Mouse (Mus musculus): Measurements from ENCODE around the gene Gapvd1. TPM values are rescaled to one million over a fixed set of nuclear protein-coding genes. Genes with fewer than 3 reads are reported as not detected.

The Gapvd1 gene
- polyA plus RNA-seq, 1 experiment from 2014 or later, result 54.8 TPM

DNA sequence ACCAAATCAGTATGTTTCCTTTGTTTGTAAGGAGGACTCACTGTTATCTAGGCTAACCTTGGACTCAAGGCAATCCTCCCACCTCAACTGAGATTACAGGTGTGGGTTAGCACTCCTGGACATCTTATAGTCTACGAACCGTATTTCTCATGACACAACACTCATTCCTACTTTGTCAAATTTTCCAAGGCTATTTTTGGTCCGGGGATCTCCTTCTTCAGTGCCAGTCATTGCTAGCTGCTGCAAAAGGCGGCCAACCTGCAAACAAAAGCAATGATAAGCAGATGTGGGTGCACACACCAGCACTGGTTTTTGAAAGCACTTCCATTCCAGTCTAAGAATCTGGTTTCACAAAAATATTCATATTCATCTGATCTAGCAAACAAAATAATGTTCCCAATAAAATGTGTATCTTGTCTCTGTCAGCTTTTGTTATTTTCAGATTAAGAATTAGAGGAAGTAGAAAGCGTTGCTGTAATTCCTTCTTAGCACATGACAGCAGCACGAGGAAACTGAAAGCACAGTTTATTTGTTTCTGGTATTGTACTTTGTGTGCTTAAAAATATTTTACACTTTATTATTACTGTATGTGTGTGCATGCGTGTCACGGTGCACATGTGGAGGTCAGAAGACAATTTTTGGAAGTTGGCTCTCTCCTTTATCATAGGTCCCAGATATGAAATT is 27.8 kb downstream of the Gapvd1 start:
- TF ChIP-seq CTCF (IDR thresholded peaks at IDR 0.05), result no peak
- ATAC-seq (no peak), DNase-seq (ENCODE audit: low read depth, low spot score) (no peak)
- in situ Hi-C loops (cut with MboI; ENCODE audit: low pct_unique_long_range_greater_than_20kb), result no loop called here
- POLR2A ChIA-PET, result no interaction called here
- no peaks in the 10 kb centered on the region for H3K27me3 ChIP-seq
- CTCF ChIA-PET, result no interaction called here

DNA sequence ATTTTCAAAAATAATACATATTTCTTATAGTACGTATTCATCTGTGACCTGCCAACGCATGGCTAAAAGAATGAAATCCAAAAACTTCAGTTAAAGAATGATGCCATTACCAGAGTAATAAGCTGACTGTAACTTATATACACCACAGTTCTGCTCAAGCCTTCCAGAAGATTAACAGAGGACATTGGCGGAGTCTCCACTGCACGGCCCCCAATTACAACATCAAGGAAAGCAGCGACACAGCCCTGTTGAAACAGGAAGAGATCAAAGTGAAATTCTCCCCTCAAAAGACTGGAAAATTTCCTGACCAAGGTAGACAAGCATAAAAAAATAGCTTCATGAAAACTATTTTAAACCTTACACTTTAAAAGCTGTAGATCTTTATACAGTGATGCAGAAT is 29.8 kb downstream of the Gapvd1 start:
- ChIA-PET POLR2A (no interaction called here), CTCF (no interaction called here)
- TF ChIP-seq CTCF (IDR thresholded peaks at IDR 0.05), result no peak
- no peak for ATAC-seq
- in situ Hi-C loops (cut with MboI; ENCODE audit: low pct_unique_long_range_greater_than_20kb), result no loop called here
- no peak for DNase-seq (ENCODE audit: low read depth, low spot score)
- no peaks in the 10 kb centered on the region for H3K27me3 ChIP-seq

DNA sequence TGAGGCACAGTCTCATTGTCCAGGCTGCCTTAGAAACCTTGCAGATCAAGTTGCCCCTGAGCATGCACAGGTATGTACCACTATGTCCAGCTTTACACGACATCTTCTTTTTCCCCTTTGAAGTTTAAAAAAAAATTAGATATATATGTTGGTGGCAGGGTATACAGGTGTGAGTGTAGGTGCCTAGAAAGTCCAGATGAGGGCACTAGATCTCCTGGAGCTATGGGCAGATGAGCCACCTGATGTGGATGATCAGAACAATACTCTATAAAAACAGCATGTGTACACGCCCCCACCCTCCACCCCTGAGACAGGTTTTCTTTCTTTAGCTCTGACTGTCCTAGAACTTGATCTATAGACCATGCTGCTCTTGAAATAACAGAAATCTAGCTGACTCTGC is 36.8 kb downstream of the Gapvd1 start:
- DNase-seq (ENCODE audit: low read depth, low spot score) (no peak), ATAC-seq (no peak)
- in situ Hi-C loops (cut with MboI; ENCODE audit: low pct_unique_long_range_greater_than_20kb), result no loop called here
- no peaks in the 10 kb centered on the region for H3K27me3 ChIP-seq
- ChIA-PET POLR2A (no interaction called here), CTCF (interaction anchor here (0.7 to 0.9 kb wide), 4 partner anchors 11 to 82 kb away, joined by 3 read pairs; no protein-coding TSS in a partner anchor)
- TF ChIP-seq CTCF (IDR thresholded peaks at IDR 0.05), result peak; percentile 42

DNA sequence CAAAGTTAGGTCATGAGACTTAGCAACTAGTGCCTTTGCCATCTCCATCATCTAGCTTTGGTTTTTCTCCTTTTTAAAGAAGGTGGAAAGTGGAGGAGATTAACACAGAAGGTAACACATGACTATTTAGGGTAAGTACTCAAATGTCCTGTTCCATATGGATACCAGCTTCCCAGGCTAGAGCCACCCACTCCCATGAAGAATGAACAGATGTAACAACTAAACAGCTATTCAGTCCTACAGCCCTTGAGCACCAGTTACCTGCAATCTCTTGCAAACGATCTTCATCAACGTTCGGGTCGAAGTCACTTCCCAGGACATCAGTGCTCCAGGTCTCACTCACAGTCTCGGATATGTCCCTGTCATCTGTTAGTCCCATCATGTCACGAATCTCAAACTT is 43.1 kb downstream of the Gapvd1 start:
- in situ Hi-C loops (cut with MboI; ENCODE audit: low pct_unique_long_range_greater_than_20kb), result no loop called here
- POLR2A ChIA-PET, result no interaction called here
- no peak for ATAC-seq
- CTCF ChIA-PET, result no interaction called here
- DNase-seq (ENCODE audit: low read depth, low spot score), result no peak
- no peak for TF ChIP-seq CTCF (IDR thresholded peaks at IDR 0.05)
- H3K27me3 ChIP-seq, result no peaks in the 10 kb centered on the region

DNA sequence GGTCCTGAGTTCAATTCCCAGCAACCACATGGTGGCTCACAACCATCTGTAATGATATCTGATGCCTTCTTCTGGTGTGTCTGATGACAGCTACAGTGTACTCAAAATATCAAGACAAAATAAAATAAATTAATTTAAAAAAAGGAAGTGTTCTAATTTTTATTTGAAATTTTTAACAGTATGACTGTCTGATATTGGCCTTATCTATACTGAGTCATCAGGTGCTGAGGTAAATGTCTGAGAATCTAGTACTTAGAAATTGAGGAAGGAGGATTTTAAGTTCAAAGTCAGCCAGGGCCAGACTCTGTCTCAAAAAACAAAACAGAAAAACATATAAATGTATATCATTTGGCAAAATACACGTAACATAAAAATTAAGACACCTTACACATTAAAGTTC is 46.4 kb downstream of the Gapvd1 start:
- POLR2A ChIA-PET, result interaction anchor here (1.0 kb wide), 1 partner anchor 670 kb away, joined by 3 read pairs; no protein-coding TSS in a partner anchor
- CTCF ChIA-PET, result no interaction called here
- no peak for TF ChIP-seq CTCF (IDR thresholded peaks at IDR 0.05)
- DNase-seq (ENCODE audit: low read depth, low spot score), result no peak
- ATAC-seq, result no peak
- no peaks in the 10 kb centered on the region for H3K27me3 ChIP-seq
- in situ Hi-C loops (cut with MboI; ENCODE audit: low pct_unique_long_range_greater_than_20kb), result no loop called here

DNA sequence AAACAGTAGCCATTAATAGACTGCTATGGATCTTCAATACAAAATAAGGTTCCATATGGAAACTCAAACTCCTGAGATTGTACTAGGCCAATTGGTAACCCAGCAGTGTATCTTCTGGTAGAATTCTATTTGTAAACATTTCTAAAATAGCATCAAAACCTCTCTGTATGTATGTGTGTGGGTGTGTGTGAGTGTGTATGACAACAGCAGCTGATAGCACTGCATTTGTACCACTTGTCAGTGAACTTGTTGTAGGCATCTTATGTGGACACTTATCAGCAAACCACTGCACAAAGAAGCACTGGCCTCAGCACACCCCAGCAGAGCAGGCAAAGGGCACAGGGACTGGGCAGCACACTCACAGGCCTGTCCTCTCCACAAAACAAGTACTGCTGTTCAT is 58.4 kb downstream of the Gapvd1 start:
- H3K27me3 ChIP-seq, result no peaks in the 10 kb centered on the region
- DNase-seq (ENCODE audit: low read depth, low spot score) (no peak), ATAC-seq (no peak)
- ChIA-PET POLR2A (no interaction called here), CTCF (no interaction called here)
- no peak for TF ChIP-seq CTCF (IDR thresholded peaks at IDR 0.05)
- in situ Hi-C loops (cut with MboI; ENCODE audit: low pct_unique_long_range_greater_than_20kb), result no loop called here

DNA sequence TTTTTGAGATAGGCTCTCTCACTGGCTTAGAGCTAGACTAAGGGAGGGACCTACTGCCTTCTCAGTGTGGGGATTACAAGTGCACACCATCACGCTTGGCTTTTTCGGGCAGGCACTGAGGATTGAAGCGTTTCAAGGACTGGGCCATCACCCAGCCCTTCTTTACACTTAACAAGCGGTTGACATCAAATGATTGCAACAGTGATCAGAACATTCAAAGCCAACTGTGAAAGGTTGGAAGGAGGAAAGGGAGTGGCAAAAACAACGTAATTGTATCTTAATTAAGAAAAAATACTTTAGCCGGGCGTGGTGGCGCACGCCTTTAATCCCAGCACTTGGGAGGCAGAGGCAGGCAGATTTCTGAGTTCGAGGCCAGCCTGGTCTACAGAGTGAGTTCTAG is 62.2 kb downstream of the Gapvd1 start:
- DNase-seq (ENCODE audit: low read depth, low spot score) (no peak), ATAC-seq (no peak)
- ChIA-PET CTCF (no interaction called here), POLR2A (no interaction called here)
- in situ Hi-C loops (cut with MboI; ENCODE audit: low pct_unique_long_range_greater_than_20kb), result no loop called here
- H3K27me3 ChIP-seq, result no peaks in the 10 kb centered on the region
- TF ChIP-seq CTCF (IDR thresholded peaks at IDR 0.05), result no peak

DNA sequence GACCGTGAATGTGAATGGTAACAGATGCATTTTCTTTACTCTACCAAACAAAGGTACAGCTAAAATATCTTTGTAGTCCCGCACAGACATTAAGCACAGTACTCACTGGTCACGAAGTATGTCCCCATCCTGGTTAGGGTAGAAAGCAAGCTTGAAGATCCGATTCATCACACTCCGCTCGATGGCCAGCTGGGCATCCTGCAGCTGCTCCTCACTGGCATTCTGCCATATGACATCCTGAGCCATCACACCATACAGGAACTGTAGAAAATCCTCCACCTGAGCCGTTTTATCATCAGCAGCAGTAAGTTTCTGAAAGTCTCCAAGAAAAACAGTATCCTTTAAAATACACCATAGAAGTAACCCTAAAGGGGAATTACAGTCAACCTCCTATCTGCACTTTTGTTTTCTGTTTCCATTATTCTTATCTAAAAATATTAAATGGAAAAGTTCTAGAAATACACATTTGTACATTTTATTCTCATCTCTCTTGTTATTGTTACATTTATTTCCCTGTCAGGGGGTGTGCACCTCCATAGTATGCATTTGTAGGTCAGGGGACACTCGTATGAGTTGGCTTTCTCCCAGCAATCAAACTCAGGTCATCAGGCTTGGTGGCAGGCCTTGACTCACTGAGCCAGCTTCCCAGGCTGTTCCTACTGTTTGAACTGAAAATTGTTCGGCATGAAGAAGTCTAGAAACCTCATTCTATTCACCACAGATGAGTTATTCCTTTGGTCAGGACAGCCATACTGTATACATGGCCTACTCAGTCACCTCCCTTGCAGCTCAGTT is 70.8 kb downstream of the Gapvd1 start:
- no peak for ATAC-seq
- no peaks in the 10 kb centered on the region for H3K27me3 ChIP-seq
- CTCF ChIA-PET, result interaction anchor here (1.1 kb wide), 2 partner anchors 9 to 11 kb away, joined by 3 to 4 read pairs; no protein-coding TSS in a partner anchor
- POLR2A ChIA-PET, result interaction anchor here (0.7 kb wide), 1 partner anchor 27 kb away, joined by 4 read pairs; no protein-coding TSS in a partner anchor
- in situ Hi-C loops (cut with MboI; ENCODE audit: low pct_unique_long_range_greater_than_20kb), result no loop called here
- TF ChIP-seq CTCF (IDR thresholded peaks at IDR 0.05), result no peak
- DNase-seq (ENCODE audit: low read depth, low spot score), result no peak

DNA sequence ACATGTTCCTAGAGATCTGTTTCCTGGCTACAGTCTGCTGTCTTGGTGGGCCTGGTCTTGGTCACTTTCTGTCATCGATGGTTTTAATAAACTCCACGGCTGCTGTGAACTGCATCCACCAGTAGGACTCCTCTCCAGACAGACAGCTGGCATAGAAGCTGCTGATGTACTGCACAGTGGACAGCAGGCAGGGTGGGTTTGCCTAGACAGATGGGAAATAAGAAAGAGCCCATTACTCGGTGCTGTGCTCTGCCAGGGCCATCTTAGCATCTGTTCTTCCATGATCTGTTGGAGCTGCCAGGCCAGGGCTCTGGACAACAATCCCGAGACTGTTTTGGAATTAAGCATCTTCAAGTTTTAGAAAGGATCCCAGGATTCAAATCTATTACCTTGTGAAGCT is 77.1 kb downstream of the Gapvd1 start:
- TF ChIP-seq CTCF (IDR thresholded peaks at IDR 0.05), result no peak
- ATAC-seq, result no peak
- POLR2A ChIA-PET, result no interaction called here
- DNase-seq (ENCODE audit: low read depth, low spot score), result no peak
- H3K27me3 ChIP-seq, result no peaks in the 10 kb centered on the region
- CTCF ChIA-PET, result no interaction called here
- in situ Hi-C loops (cut with MboI; ENCODE audit: low pct_unique_long_range_greater_than_20kb), result no loop called here

DNA sequence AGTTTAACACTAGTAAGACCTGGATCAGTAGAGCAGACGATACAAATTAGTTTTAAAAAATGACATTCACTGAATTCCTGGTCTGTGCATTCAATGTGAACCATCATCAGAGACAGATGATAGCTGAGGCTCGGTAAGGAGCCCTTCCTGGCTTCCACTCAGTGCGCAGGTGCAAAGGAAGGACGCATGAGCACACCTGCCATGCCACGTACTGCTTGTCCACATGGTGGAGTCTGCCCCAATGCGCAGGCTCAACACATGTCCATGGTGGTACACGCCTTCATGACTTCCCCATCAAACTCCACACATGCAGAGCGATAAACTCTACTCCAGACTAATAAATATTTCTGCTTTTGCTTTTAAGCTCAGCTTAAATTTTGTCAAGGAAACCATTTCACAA is 78.0 kb downstream of the Gapvd1 start:
- CTCF ChIA-PET, result no interaction called here

DNA sequence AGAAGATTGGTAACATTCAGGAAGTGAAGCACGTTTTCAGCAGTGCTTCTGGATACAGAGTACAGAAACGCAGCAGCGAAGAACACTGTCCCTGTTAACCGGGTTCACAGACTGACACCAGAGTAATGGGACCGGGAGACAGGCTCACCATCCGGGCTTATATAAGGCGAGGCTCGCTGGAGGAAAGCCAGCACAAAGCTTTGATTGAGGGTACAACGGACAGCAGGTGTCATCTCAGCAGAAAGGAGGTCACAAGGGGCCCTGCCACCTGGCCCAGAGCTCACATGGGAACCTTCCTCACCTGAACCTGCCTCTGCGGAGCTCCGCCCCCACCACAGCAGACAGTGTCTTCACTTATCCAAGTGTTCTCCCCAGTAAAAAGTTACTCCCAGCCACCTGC is 81.2 kb downstream of the Gapvd1 start:
- DNase-seq (ENCODE audit: low read depth, low spot score) (no peak), ATAC-seq (no peak)
- TF ChIP-seq CTCF (IDR thresholded peaks at IDR 0.05), result no peak
- no peaks in the 10 kb centered on the region for H3K27me3 ChIP-seq
- POLR2A ChIA-PET, result interaction anchor here (0.7 kb wide), 1 partner anchor 551 kb away, joined by 3 read pairs; no protein-coding TSS in a partner anchor
- in situ Hi-C loops (cut with MboI; ENCODE audit: low pct_unique_long_range_greater_than_20kb), result no loop called here
- CTCF ChIA-PET, result no interaction called here

More for the DNA sequence above, 78.0 kb downstream of the Gapvd1 start:
- H3K27me3 ChIP-seq, result no peaks in the 10 kb centered on the region
- TF ChIP-seq CTCF (IDR thresholded peaks at IDR 0.05), result no peak
- in situ Hi-C loops (cut with MboI; ENCODE audit: low pct_unique_long_range_greater_than_20kb), result no loop called here
- POLR2A ChIA-PET, result no interaction called here
- DNase-seq (ENCODE audit: low read depth, low spot score) (no peak), ATAC-seq (no peak)
